Mouse (Mus musculus) limb, embryonic 15.5 days (tissue): ENCODE measurements around the gene Simc1. TPM values are rescaled to one million over a fixed set of nuclear protein-coding genes. Genes with fewer than 3 reads are reported as not detected.
A peak's percentile ranks its signal among the peaks of the same experiment; 100 is the strongest.

Experiments
- ATAC-seq: fragments of 200-750 bp; cut with Nextera tagmentation; 2 replicates; pipeline ENCODE4 v1.8.0; 2017; ENCODE audit warnings: low read depth, moderate TSS enrichment; ENCODE audit not compliant: insufficient number of reproducible peaks, low FRiP score, low TSS enrichment
- H3K27ac ChIP-seq: fragments of 300-500 bp; sonication (generic); 2 replicates; pipeline ENCODE4 v1.5.1; 2015; ENCODE audit warnings: moderate library complexity, mild to moderate bottlenecking, inconsistent platforms
- H3K27me3 ChIP-seq: fragments of 300-500 bp; sonication (generic); 2 replicates; pipeline ENCODE4 v1.6.1; 2015; ENCODE audit warnings: inconsistent platforms
- H3K36me3 ChIP-seq: fragments of 300-500 bp; sonication (generic); 2 replicates; pipeline ENCODE4 v1.6.1; 2015; ENCODE audit warnings: inconsistent platforms
- H3K4me1 ChIP-seq: fragments of 300-500 bp; sonication (generic); 2 replicates; pipeline ENCODE4 v1.6.1; 2015; ENCODE audit warnings: inconsistent platforms
- H3K4me2 ChIP-seq: fragments of 300-500 bp; sonication (generic); 2 replicates; pipeline ENCODE4 v1.6.1; 2015; ENCODE audit warnings: mild to moderate bottlenecking, inconsistent platforms
- H3K4me3 ChIP-seq: fragments of 300-500 bp; sonication (generic); 2 replicates; pipeline ENCODE4 v1.5.1; 2015; ENCODE audit warnings: mild to moderate bottlenecking, inconsistent platforms
- H3K9ac ChIP-seq: fragments of 300-500 bp; sonication (generic); 2 replicates; pipeline ENCODE4 v1.6.1; 2015; ENCODE audit warnings: inconsistent platforms
- H3K9me3 ChIP-seq: fragments of 300-500 bp; sonication (generic); 2 replicates; pipeline ENCODE4 v1.6.1; 2016; ENCODE audit warnings: inconsistent platforms
- WGBS: fragments of 180-500 bp; shearing (Covaris S2); methylation state at CpG from one replicate; pipeline ENCODE4 v1.1.7; 2015; 5-methylcytosine and 5-hydroxymethylcytosine counted together
- polyA plus RNA-seq: library from polyadenylated mRNA; unstranded; fragments of >200 nt; fragmentation: Nextera tagmentation; extraction: Ambion mirVana; gene quantifications from 2 replicates; pipeline ENCODE4 v1.2.1, GENCODE M21; 2015

Simc1 gene
- polyA plus RNA-seq, 1 experiment from 2014 or later = 12.5 TPM

DNA sequence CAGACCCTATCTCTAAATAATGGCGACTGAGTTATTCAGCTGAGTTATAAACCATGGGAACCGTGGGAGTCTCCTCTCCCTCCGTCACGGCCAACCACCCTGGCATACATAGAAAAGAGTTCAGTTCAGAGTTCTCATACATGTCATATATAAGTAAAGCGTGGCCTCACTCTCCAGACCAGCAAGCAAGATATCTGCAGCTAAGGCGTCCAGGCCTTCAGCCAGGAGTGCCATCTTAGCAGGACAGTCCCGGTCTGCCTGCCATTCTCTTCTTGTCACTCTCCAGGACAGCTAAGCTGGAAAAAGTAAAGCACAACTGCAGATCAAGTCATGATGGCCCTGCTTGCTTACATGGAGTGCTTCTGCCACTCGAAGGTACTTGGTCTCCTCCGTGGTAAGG, 52.6 kb downstream of the Simc1 start:
- Histone ChIP-seq H3K27ac (no peak overlapping the region), H3K27me3 (no peaks in the 10 kb centered on the region), H3K4me3 (no peak overlapping the region), H3K4me2 (no peak overlapping the region), H3K9me3 (no peaks in the 10 kb centered on the region), H3K4me1 (no peaks in the 10 kb centered on the region), H3K36me3 (peaks cover 94% of the 10 kb centered on the region), H3K9ac (no peak overlapping the region)
- WGBS = 93% methylated on average over 9 of the region's 9 CpGs
- no peak for ATAC-seq

DNA sequence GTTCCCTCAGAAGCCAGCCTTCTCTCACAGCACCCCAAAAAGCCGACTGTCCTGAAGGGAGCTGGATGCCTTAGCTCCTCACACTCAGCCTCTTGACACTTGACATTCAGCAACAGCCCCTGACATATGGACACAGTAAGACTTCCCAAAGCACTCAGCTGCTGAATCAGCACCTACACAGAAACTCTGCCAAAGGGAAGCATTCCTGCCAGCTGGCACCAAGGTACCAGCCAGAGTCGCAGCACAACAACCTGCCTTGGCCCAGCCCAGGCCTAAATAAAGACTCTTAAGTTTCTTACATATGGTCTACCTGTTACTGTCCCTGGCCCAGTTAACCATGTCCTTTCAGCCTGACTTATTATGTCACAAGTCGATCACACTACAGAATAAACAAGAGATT, 53.2 kb downstream of the Simc1 start:
- H3K9ac ChIP-seq = no peak overlapping the region
- H3K4me2 ChIP-seq = no peak overlapping the region
- peaks cover 94% of the 10 kb centered on the region for H3K36me3 ChIP-seq
- H3K4me3 ChIP-seq = no peak overlapping the region
- 90% methylated on average over 3 of the region's 3 CpGs for WGBS
- no peaks in the 10 kb centered on the region for H3K27me3 ChIP-seq
- H3K4me1 ChIP-seq = no peaks in the 10 kb centered on the region
- no peaks in the 10 kb centered on the region for H3K9me3 ChIP-seq
- H3K27ac ChIP-seq = no peak overlapping the region
- ATAC-seq = no peak

GRCm38 (mm10) chr13:54557652-54558051, 54.1 kb downstream of the Simc1 start:
- no peak overlapping the region for H3K4me3 ChIP-seq
- H3K27me3 ChIP-seq = no peaks in the 10 kb centered on the region
- H3K9ac ChIP-seq = no peak overlapping the region
- no peaks in the 10 kb centered on the region for H3K9me3 ChIP-seq
- H3K4me1 ChIP-seq = peaks cover 2% of the 10 kb centered on the region; the same call in 1 of the 2 replicates
- no peak overlapping the region for H3K27ac ChIP-seq
- 94% methylated on average over 1 of the region's 1 CpGs for WGBS
- H3K36me3 ChIP-seq = peaks cover 88% of the 10 kb centered on the region
- no peak overlapping the region for H3K4me2 ChIP-seq
- ATAC-seq = no peak

DNA sequence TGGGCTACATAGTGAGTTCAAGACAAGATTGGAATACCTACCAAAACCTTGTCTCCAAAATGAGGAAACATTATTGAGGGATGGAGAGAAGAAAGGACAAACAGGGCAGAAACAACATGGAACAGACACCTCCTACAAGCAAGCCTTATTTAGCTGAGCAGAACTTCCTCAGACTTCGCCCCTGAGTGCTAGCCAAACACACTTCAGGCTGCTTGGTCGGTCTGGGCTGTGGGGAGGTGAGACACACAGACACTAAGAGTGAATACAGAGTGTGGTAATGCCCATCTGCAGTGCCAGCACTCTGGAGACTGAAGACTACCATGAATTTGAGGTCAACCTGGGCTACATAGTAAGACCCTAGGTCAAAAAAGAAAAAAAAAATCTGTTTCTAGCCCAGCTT, 56.1 kb downstream of the Simc1 start:
- Histone ChIP-seq H3K27me3 (no peaks in the 10 kb centered on the region), H3K9me3 (no peaks in the 10 kb centered on the region), H3K4me1 (peaks cover 15% of the 10 kb centered on the region), H3K4me2 (no peak overlapping the region), H3K4me3 (no peak overlapping the region), H3K27ac (no peak overlapping the region), H3K36me3 (peaks cover 79% of the 10 kb centered on the region), H3K9ac (no peak overlapping the region)
- 92% methylated on average over 2 of the region's 2 CpGs for WGBS
- no peak for ATAC-seq

DNA sequence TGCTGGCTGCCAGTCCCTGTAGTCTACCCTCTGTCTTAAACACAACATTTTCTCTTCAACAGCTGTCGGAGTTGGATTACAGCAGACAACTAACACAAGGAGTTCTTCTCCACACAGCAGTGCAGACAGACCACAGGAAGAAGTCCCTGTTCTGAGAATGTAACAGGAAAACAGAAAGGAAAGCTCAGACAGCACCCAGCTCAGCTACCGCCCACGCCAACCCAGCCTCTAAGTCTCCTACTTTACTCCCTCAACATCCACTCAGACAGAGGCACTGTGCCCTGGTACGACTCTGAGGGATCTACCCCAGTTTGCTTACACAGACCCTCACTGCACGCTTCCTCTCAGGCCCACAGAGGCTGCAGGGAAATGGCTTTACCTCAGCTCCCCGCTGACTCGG, 57.0 kb downstream of the Simc1 start:
- Histone ChIP-seq H3K27ac (no peak overlapping the region), H3K4me1 (peaks cover 18% of the 10 kb centered on the region), H3K27me3 (no peaks in the 10 kb centered on the region), H3K9me3 (no peaks in the 10 kb centered on the region), H3K9ac (no peak overlapping the region), H3K4me2 (no peak overlapping the region), H3K36me3 (peaks cover 72% of the 10 kb centered on the region), H3K4me3 (no peak overlapping the region)
- WGBS = 94% methylated on average over 7 of the region's 7 CpGs
- no peak for ATAC-seq

DNA sequence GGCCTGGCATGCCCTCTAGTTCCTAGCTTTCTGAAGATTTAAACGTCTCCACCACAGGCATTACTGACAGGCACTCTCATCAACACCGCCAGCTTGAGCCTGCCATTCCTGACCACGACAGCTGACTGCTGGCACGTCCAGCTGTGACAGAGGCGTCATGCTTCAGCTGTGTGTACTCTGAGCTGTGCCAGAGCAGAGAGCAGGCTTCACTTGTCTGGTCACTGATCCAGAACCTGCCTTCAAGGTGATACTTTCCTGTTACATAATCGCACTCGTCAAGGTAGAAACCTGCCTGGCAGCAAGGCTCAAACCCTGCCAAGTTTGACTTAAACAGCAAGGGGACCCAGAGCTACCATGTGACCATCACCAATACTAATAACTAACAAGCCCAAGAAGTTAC, 59.0 kb downstream of the Simc1 start:
- H3K27ac ChIP-seq = no peak overlapping the region
- H3K9ac ChIP-seq = no peak overlapping the region
- 69% methylated on average over 7 of the region's 7 CpGs for WGBS
- H3K9me3 ChIP-seq = no peaks in the 10 kb centered on the region
- H3K4me2 ChIP-seq = no peak overlapping the region
- H3K4me3 ChIP-seq = no peak overlapping the region
- H3K36me3 ChIP-seq = peaks cover 53% of the 10 kb centered on the region
- ATAC-seq = no peak
- H3K27me3 ChIP-seq = no peaks in the 10 kb centered on the region
- peaks cover 19% of the 10 kb centered on the region for H3K4me1 ChIP-seq

DNA sequence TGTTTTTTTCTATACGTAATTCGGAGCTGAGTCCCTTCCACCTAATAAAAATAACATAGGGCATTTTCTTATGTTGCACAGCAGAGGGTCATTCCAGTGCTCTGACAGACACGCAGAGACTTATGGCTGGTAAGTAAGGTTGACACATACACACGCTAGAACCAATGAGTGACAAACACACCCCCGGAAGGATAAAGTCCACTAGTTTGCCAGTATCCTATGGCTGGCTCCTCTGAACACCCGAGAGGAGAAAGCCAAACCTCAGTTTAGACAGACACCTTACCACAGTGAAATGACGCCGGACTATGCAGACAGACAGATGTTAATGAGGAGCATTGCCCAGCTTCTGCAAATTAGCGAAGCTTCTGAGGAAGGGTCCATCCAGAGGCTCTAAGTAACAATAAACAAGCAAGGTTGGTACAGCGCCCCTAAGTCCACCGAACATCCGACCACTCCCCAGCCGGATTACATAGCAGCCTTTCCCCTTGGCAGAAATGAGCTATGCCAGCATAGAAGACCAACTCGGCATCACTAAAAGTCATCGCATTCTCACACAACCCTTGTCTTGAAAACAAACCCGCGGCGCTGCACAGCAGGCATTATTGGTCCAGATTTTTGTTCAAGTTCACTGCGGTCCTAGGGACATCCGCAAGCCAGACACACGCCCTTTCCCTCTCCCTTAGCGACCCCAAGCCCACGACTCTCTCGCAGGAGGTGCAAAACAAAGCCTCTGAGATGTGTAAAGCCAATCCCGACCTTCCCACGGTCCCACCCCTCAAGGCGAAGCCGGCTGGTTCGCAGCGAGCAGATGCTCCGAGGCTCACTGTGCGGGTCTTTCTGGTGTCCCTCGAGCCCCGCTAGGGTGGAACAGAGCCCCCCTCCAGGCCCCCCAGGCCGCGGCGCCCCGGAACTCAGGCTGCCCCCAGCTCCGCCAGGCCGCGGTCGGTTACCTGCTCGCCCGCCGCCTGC, 60.9 kb downstream of the Simc1 start:
- Histone ChIP-seq H3K27ac (peak overlapping the region; percentile 64), H3K4me2 (peak overlapping the region; percentile 67), H3K36me3 (peaks cover 34% of the 10 kb centered on the region), H3K9me3 (no peaks in the 10 kb centered on the region), H3K27me3 (no peaks in the 10 kb centered on the region), H3K4me1 (peaks cover 19% of the 10 kb centered on the region), H3K9ac (peak overlapping the region; percentile 91), H3K4me3 (peak overlapping the region; percentile 89)
- ATAC-seq = peak; percentile 1
- WGBS = 9% methylated on average over 45 of the region's 45 CpGs

GRCm38 (mm10) chr13:54565201-54565581, 61.6 kb downstream of the Simc1 start, which contains the start of gene 4833439L19Rik:
Gene 4833439L19Rik (minus strand): TSS chr13:54565435.
- 0% methylated on average over 27 of the region's 27 CpGs for WGBS
- H3K36me3 ChIP-seq = peaks cover 27% of the 10 kb centered on the region
- peak within 1 kb of the TSS; percentile 89 for H3K4me3 ChIP-seq
- H3K4me1 ChIP-seq = peaks cover 19% of the 10 kb centered on the region
- peak within 1 kb of the TSS; percentile 64 for H3K27ac ChIP-seq
- H3K4me2 ChIP-seq = peak within 1 kb of the TSS; percentile 67
- no peaks in the 10 kb centered on the region for H3K27me3 ChIP-seq
- H3K9ac ChIP-seq = peak within 1 kb of the TSS; percentile 91
- H3K9me3 ChIP-seq = no peaks in the 10 kb centered on the region
- peak; percentile 90 for ATAC-seq

GRCm38 (mm10) chr13:54565594-54566345, 62.2 kb downstream of the Simc1 start:
- Histone ChIP-seq H3K36me3 (peaks cover 21% of the 10 kb centered on the region), H3K4me1 (peaks cover 19% of the 10 kb centered on the region), H3K4me3 (peak overlapping the region; percentile 89), H3K9ac (no peak overlapping the region), H3K4me2 (peak overlapping the region; percentile 67), H3K27me3 (no peaks in the 10 kb centered on the region), H3K27ac (peak overlapping the region; percentile 64; the same call in 1 of the 2 replicates), H3K9me3 (no peaks in the 10 kb centered on the region)
- 46% methylated on average over 8 of the region's 8 CpGs for WGBS
- peak; percentile 18; the same call in 1 of the 2 replicates for ATAC-seq

DNA sequence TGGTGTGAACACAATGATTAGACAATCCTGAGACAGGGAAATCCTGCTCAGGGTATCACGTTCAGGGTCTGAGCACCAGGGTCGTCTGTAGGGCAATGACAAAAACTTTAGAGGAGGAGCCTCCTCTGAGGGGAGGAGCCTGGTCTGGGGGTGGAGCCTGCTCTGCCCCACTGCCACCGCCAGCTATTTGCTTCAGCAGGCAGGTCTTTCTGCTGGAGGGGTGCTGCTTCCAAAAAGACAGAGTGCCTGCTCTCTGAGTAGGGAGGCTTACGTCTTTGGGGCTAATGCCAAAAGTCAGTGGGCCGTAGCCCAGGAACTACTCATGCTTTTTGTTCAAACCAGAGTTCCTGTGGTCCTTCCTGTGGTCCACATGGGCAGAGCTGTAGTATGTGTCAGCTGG, 64.8 kb downstream of the Simc1 start:
- H3K36me3 ChIP-seq = 0 out of 2 replicates have a peak, but pooled peaks cover 2% of the 10 kb centered on the region
- WGBS = 45% methylated on average over 5 of the region's 5 CpGs
- no peaks in the 10 kb centered on the region for H3K27me3 ChIP-seq
- H3K4me3 ChIP-seq = no peak overlapping the region
- H3K27ac ChIP-seq = no peak overlapping the region
- H3K9me3 ChIP-seq = no peaks in the 10 kb centered on the region
- no peak overlapping the region for H3K9ac ChIP-seq
- no peak overlapping the region for H3K4me2 ChIP-seq
- no peak for ATAC-seq
- peaks cover 14% of the 10 kb centered on the region for H3K4me1 ChIP-seq

- ATAC-seq = no peak
- H3K4me2 ChIP-seq = no peak overlapping the region
- WGBS = 51% methylated on average over 1 of the region's 1 CpGs
- H3K36me3 ChIP-seq = no peaks in the 10 kb centered on the region
- H3K27me3 ChIP-seq = peaks cover 3% of the 10 kb centered on the region; the same call in 1 of the 2 replicates
- peaks cover 10% of the 10 kb centered on the region for H3K4me1 ChIP-seq
- H3K9me3 ChIP-seq = no peaks in the 10 kb centered on the region
- H3K4me3 ChIP-seq = no peak overlapping the region
- no peak overlapping the region for H3K27ac ChIP-seq
- H3K9ac ChIP-seq = no peak overlapping the region
Observed at GRCm38 (mm10) chr13:54569282-54569681, 65.7 kb downstream of the Simc1 start.

GRCm38 (mm10) chr13:54570736-54571135, 67.2 kb downstream of the Simc1 start:
- Histone ChIP-seq H3K4me3 (no peak overlapping the region), H3K4me2 (no peak overlapping the region), H3K36me3 (no peaks in the 10 kb centered on the region), H3K27ac (no peak overlapping the region), H3K9me3 (no peaks in the 10 kb centered on the region), H3K4me1 (peaks cover 7% of the 10 kb centered on the region), H3K9ac (no peak overlapping the region), H3K27me3 (peaks cover 3% of the 10 kb centered on the region; the same call in 1 of the 2 replicates)
- WGBS = 68% methylated on average over 4 of the region's 4 CpGs
- no peak for ATAC-seq
